Mouse (Mus musculus) gastrocnemius, adult 18-20 months (tissue): ENCODE measurements around the gene Slc1a2. TPM values are rescaled to one million over a fixed set of nuclear protein-coding genes. Genes with fewer than 3 reads are reported as not detected.

Experiments
- DNase-seq: peaks from one replicate; pipeline ENCODE4 v3.0.0; 2021; ENCODE audit warnings: low spot score
- long read RNA-seq, 2 experiments: library from polyadenylated mRNA; stranded (forward); transcript quantifications; one replicate each; pipeline ENCODE4 v2.0.0; 2021
- total RNA-seq, 2 experiments: library from RNA; stranded (reverse); gene quantifications; 2 replicates each; pipeline ENCODE4 v1.2.3; 2021

Slc1a2 gene
- total RNA-seq: under 1 TPM in 1 of 2 experiments, not detected in 1; 0.55 TPM
- long read RNA-seq, experiment 1, full-length matches to known transcripts: 1 of 1 reads
- long read RNA-seq, experiment 1, partial matches to known transcripts: 0 of 1 reads
- long read RNA-seq, experiment 1, other reads (novel, unspliced or antisense): 0 of 1 reads
- long read RNA-seq, experiment 2: 0 reads

DNA sequence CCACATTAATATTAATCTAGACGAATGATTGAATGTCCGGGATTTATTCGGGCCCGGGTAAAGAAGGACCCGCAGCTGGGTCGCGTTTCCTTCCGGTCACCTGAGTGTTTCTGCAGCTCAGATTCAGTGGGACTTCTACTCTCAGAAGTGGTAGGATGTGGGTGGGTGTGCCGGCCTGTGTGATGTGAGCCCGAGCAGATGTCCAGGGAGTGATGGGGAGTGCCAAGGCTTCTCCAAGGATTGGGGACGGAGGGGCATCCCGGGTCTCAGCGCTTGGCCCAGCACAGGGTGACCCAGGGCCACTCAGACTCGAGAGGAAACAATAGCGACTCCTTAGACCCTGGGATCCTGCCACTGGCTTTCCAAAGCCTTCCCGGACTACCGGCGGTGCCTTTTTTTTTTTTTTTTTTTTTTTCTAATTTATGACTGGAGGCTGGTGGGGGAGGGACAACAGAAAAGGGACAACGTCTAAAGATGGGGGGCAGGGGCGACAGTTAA lies at the start of gene Slc1a2:
Gene Slc1a2 (plus strand): TSS at position 497 of the 498 bp plus-strand sequence.
- no peak for DNase-seq

DNA sequence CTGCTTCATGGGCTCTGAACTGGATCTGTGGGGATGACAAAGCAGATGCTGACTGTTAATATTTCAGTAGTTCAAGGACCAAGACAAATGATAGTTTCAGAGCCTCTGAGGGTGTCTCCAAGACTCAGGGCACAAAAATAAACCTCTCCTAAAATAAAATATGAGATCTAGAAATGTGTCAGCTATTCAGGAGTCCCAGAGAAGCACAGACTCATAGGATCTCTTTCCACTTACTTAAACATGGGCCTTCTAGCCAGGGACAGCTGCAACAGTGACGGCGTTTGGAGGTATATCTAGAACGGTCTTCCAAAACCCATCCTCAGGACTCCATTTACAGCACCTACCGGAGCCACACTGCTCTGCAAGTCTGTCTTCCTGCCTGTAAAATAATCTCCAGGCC lies 48.0 kb upstream of the Slc1a2 start:
- no peak for DNase-seq

DNA sequence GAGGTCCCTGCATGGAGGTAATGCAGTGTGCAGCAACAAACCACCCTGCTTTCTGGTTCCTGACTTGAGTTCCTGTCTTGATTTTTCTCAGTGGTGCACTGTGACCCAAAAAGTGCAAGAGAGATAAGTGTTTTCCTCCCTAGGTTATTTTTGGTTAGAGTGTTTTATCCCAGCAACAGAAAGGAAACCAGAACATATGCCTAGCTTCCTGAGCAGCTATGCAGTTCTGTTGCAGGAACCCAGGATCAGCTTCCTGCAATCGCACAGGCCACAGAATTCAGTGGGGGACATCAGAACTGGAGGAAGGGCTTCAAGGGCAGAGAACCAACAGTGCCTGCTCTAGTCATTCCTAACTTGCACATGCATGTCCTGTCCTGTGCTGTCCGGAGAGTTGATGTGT lies 41.8 kb upstream of the Slc1a2 start:
- no peak for DNase-seq

DNA sequence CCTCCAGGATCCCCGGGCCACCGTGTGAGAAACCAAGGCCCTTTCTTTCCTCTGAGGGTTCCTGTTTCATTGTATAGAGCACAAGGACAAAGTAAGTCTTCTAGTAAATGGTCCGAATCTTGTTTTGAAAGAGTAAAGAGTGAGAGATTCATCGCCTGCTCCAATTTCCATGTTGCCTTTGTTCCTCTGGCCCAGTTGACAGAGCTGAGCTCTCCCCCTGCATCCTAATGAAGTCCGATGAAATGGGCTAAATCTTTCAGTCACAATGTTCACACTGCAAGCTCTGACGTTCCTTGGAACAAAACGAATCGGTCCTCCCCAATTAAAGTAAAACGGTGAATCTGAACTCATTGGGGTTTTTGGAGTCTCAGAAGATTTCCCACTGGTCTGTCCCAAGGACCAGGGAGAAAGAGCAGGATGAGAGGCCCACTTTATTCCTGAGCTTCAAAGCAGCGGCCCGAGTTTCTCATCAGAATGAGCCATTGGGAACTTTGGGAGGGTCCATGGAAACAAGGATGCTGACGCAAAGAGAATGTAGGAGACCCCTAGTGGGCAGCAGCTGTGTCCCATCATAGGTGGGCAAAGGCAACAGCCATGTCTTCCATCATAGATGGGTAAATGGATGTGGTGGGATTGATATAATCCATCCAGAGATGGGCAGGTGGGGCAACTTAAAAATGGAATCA lies 37.6 kb upstream of the Slc1a2 start:
- no peak for DNase-seq

DNA sequence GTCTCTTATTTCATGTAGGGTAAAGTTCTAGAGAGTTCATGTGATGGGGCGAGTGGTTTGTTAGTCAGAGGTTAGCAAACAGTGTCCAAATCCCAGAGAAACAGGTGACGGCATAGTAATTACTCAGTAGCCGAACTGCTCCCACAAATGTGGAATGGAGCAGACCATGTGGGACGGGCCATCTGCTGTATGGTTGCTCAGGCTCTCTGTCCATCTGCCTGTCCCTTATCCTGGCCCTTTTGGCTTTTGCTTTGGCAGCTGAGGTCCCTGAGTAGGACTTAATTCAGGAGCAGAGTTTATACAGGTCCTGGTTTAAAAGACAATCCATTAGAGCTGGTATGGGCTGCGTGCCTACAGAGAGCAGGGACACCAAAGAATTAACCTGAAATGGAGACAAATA lies 36.3 kb upstream of the Slc1a2 start:
- no peak for DNase-seq

DNA sequence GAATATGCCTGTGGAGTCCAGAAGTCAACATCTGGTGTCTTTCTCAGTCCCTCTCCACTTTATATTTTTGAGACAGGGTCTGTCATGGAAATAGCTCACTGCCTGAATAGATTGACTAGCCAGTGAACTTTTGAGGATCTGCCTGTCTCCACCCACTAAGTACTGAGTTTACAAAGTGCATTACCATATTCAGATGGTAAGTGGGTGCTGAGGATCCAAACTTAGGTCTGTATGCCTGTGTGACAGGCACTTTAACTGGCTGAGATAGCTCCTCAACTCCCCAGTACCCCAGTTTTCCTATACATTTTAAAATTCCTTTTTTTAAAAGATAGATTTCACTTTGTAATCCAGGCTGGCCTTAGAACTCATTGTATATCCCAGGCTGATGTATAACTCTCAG lies 35.5 kb upstream of the Slc1a2 start:
- no peak for DNase-seq

DNA sequence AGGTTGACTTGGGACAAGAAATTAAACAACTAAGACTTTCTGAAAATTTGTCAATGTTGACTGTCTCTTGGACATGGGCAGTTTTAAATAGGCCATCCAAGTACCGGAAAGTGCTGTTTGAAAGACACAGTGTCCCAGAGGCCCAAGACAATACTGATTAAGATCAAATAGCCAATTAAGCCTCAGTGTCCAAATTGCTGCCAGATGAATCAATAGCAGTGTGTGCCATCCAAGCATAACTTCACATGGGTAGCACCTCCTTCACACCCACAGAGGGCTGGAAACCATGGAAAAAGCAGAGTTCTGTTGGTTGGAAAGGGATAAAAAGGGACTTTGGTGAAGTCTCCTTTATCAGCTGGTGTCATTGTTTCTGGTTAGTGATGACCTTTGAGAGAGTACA lies 33.9 kb upstream of the Slc1a2 start:
- no peak for DNase-seq

DNA sequence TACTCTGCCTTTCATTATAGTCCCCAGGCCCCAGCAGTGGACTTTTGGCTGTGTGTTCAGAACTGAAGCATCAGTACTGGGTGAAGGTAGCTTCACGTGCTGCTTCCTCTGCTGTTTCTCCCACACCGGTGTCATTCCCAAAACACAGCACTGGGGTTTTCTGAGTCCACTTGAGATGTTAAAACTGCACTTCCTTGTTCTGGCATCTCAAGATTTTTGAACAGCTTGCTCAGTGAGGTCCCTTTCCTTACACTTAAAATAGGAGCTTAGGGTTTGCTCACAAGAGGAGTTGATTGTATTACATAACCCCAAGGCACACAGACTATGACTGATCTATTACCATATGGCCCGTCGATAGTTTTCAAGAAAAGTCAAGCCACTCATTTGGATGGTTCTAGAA lies 26.1 kb upstream of the Slc1a2 start:
- no peak for DNase-seq

DNA sequence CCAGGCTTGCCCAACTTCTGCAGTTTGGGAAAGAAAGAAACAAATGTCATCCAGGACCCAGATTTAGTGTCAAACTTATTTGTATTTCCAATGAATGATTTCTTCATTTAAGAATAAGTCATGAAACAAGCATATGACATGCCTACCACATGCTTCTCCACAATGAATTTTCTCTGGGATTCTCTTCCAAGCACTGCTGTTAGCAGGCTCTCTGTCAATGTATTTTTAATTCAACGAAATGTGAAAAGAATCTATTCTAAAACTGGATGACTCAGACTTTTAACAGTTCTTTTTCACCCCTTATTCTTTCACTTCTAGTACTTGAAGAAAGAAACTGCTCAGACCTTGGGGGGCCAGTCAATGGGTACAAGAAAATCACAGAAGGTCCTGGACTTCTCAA lies 24.4 kb upstream of the Slc1a2 start:
- DNase-seq: no peak

DNA sequence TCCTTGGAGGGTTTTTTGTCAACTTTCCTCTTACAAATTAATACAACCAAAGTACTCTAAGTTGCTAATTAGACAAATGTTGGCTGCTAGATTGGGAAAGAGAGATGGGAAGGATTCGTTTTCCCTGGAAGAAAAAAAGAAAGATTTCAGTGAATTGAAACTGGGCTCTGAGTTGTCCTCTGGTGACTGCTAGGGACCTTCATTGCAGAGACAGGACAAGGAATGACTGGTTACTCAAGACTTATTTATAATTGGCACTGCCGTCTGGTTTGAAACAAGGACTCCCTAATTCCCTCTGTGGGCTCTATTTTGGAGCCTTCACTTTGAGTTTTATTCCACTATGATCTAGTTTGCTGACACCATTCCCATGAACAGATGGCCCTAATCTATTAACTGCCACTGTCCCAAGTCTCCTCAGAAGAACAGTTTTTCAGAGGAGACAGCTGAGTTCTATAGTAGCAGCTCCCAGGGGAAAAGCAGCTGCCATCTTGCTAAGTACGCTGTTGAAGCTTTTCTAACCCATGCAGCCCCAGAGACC lies 22.9 kb upstream of the Slc1a2 start:
- no peak for DNase-seq

DNA sequence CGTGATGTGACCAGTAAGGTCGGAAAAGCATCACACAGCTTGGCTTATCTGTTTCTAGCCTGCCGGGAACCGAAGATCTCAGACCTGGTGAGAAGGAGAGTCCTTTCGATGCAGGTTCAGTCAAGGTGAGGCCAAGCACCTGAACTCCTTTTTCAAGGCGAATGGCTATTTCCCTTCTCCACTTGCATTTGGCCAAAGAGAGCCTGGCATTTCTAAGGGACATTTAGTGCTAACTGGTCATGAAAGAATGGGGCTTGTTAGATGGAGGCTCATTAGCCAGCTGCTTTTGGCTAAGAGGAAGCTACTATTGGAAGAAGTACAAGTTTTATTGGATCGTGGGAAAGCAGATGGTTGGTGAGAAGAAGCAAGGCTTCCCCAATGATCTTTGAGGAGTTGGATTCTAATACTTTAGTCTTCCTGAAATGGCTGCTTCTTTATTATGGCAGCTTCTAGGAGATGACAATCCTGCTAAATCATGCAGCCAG lies 22.3 kb upstream of the Slc1a2 start:
- no peak for DNase-seq

DNA sequence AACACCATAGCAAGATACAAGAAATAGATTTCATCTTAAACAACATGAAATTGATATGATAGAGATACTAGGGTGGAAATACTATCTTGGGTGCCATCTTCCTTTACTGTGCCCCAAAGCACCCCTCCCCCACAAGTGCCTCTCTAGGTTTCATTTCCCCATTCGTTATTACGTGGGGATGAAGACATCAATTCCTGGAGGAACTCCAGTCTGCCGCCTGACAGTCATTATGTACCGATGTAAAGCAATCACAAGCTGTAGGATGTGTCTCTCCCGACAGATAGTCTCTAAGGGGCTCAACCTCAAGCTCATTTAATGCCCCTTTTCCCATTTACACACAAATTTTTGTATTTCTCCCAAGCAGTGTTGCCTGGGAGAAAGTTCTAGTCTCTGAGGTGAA lies 20.3 kb upstream of the Slc1a2 start:
- no peak for DNase-seq

DNA sequence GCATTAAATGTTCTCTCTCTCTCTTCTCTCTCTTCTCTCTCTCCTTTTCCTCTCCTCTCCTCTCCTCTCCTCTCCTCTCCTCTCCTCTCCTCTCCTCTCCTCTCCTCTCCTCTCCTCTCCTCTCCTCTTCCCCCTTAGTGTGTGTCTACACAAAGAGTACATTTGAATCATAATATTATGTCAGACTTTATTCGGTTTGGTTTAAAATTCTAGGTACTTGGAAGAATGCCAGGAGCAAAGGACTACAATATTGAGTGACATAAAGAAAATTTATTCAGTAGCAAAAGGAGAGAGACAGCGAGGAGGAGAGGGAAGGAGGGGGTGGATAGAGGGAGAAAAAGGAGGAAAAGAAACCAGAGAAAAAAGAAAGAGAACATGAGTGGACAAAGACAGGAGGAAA lies 19.8 kb upstream of the Slc1a2 start:
- no peak for DNase-seq

DNA sequence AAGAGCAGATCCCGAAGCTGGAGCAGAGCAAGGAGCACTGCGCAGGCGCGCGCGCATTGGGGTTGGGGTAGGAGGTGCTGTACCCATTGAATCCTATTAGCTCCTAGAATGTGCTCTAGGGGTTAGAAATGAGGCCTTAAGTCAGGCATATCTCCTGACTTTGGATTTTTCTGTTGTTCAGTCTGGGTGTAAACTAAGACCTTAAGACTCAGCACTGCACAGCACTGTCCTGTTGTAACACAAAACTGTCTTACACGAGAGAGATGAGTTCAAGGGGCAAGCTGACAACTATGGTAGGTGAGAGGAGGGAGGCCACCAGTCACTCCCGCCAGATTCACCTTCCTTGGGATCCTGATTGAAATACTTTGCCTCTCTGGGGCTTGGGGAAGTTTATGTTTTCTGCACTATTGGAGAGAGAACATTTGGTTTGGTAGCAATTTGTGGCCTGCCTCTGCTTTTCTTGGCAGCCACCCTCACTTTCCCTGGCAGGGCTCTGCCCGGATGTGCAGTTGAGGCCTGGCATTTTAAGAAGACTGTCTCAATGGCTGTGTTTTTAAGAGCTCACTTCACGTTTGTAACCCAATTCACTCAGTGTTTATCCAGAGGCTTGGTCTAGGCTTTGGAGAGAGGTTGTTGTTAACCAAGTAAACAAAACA lies 9.5 kb upstream of the Slc1a2 start:
- DNase-seq: no peak

DNA sequence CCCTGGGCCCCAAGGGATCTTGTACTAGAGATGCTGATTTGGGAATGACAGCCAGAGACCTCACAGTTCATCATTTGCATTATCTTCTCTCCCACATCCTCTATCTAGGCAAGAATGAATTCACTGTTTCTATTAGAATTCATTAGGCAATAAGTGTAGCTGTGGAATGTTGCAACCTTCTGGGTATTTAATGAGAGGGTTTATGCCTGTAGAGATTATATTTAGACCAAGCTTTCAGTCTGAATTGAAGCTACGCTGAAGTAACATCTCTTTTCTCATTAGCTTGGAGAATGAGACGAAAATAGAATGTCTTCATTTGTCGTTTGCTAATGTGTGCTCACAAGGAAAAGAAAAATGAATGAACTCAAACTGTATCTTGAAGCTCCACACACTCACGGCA lies 8.1 kb upstream of the Slc1a2 start:
- no peak for DNase-seq

DNA sequence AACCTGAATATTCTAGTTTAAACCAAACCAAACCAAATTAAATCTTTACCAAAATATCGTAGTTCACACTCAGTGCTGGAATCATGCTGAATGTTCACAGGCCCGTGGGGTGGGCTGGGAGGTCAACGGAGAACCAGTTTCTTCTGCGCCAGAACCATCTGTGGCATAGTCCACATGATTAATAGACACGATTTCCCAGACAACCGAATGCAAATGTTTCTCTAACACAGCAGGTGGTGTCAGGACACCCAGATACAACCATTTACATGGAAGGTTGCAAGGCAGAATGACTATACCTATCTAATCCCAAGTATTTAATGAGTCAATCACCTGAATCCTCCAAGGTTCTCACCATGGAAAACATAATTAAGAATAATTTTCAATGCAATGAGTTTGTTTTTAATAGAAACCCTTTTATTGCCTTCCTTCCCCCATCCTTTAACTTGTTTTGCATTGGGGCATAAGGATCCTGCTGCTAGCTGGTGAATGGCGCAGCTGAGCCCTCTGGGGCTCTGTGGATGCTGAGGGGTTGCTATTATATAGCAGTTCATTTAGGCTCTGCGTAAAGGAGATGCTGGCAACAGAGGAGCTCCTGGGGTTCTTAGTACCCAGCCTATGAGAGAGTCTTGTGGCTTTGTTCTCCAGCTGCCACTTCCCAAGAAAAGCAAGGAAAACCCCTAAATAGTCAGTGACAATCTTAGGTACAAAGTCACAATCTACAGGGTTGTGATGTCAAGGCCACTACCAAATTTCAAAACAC lies 2.3 kb upstream of the Slc1a2 start:
- DNase-seq: no peak

DNA sequence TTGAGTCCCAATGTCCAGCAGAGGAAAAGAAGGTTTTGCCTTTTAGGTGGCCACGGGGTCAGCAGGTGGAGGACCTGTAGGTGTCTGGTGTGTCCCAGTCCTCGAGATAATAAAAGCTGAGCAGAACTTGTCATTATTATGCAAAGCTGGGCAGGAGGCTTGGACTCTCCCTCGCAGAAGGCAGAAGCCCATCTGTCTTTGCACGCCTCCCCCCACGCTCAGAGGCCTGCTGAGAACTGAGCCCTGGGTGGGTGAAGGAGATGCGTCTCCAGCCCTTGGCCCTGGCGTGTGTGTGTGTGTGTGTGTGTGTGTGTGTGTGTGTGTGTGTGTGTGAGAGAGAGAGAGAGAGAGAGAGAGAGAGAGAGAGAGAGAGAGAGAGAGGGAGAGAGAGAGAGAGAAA lies 733 bp upstream of the Slc1a2 start:
- no peak for DNase-seq

DNA sequence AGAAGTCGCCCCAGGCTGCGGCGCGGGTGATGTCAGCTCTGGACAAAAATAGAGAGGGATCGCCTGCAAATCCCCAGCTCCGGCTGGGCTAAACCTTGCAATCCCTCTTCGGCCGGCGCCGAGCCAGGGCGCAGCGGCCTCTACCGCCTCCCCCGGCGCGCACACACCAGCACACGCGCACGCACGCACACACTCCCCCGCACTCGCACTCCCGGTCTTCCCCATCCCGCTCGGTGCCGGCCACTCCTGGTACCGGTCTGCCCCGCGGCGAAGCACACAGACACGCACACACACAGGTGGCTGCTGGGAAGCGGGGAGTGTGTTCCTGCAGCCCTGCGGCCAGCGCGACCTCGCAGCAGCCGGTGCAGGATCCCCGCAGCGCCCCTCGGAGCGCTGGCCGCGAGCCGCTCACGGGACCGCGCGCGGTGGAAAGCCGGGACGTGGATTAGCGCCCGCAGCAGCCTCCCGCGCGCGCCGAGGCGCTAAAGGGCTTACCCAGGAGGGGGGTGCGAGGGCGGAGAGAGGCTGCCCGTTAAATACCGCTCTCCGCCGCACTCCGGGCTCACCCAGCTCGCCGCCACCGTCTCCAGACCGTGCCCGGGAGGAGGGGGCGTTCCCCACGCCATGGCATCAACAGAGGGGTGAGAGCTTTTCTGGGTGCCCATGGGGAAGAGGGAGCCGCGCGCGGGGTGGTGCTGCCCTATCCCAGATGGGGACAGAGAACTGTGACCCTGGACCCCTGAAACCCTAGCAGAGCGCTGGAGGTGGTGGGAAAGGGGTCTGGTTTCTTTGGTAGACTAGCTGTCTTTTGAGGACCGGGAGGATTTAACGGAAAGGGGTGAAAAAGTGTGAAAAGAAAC lies 432 bp downstream of the Slc1a2 start:
- no peak for DNase-seq

DNA sequence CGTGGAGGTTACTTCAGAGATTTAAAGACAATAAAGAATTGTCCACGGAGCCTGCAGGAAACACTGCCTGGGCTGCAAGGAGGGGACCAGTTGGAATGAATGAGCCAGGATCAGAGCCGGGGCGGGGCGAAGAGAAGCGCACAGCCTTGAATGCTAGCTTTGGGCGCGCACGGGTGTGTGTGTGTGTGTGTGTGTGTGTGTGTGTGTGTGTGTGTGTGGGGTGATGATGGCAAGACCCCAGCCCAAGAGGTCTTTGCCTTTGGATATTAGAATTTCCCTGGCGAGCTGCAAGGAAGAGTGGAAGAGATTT lies 1.0 kb downstream of the Slc1a2 start:
- DNase-seq: no peak

DNA sequence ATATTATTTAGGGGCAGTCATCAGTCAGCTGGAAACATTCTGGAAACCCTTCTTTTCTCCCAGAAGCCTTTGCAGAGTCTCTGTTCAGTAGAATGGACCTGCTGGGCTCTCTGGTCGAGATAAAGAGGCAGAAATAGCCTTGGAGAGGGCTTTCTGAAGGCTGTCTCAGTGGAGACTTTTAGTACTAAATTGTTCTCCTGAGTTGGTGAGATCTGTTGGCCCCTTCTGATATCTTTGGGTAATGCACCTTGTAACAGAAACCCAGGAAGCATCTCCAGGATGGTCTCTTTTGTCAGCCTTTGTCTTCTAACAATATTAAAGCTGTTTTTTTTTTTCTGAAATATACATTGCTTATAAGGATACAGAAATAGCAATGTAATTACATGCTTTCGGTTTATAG lies 2.6 kb downstream of the Slc1a2 start:
- DNase-seq: no peak

DNA sequence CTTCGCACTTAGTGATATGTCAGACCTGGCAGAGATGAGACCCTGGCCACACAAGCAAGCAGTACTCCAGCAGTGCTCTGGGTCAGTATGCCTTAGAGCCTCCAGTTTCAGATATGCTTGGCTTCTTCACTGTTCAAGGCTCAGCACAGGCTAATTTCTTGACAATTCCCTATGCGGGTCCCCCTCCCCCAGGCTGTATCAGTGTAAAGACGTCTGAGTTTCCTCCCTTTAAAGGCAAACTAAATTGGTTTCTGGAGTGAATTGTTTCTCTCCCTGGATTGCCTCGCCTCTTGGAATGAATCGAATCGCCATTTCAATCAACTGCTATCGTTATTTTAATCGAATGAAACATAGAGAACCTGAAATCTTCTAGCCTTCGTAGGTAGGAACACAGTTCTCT lies 4.5 kb downstream of the Slc1a2 start:
- DNase-seq: no peak
